Mouse (Mus musculus) heart, postnatal 4 days (tissue): ENCODE data around the gene Chic1. TPM values are rescaled to one million over a fixed set of nuclear protein-coding genes. Genes with fewer than 3 reads are reported as not detected.

Experiments used
- DNase-seq: peaks from one replicate; pipeline ENCODE4 v3.0.0; 2021
- total RNA-seq, 2 experiments: library from RNA; stranded (reverse); gene quantifications; 2 replicates each; pipeline ENCODE4 v1.2.3; 2021

Gene Chic1
- total RNA-seq: 1 to 10 TPM; 1.6 TPM

DNA sequence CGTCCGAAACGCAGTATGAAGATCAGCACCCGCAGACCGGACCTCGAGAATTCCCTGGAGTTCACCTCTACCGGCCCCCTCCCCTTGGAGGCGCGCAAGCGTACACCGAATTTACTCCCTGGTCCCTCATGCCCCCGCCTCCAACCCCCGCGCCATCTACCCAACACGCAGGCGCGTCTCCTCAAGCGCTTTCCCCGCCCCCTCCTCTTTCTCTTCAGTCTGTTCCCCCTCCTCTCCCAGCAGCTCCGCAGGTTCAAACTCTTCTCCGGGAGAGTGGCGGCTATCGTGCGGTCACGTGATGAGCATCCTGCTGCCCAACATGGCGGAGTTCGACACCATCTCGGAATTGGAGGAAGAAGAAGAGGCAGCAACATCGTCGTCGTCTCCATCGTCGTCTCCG, at the start of gene Chic1:
Gene Chic1, plus strand, starts transcription at position 190 of the 400 bp plus-strand sequence.
- peak; percentile 76 for DNase-seq

DNA sequence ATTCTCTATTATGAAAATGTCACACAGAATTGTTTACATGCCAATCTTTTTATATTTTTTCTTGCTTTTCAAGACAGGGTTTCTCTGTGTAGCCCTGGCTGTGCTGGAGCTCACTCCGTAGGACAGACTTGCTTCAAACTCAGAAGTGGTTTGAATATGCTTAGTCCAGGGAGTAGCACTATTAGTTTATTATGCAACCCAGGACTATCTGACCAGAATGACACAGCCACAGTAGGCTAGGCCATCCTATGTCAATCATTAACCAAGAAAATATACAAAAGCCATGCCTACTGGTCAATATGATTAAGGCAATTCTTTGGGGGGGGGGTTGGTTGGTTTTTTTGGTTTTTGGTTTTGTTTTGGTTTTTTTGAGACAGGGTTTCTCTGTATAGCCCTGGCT, 48.0 kb upstream of the Chic1 start:
- no peak for DNase-seq

DNA sequence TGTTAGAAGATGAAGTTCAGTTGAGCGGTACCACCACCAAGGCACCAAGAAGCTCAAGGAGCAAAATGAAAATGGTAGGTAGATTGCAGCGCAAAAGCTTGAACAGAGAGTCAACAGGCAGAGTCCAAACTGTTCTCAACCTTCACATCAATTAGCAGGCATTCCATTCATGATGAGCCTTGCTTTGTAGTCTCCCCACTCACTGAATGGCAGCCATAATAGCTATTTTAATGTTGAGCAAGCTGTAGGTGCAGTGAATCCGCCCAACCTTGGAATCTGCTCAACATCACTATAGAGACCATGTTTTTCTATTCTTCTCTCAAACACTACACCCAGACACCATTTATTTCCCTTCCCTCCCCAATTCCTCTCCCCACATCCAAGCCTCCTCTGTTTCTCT, 44.6 kb upstream of the Chic1 start:
- DNase-seq: no peak

DNA sequence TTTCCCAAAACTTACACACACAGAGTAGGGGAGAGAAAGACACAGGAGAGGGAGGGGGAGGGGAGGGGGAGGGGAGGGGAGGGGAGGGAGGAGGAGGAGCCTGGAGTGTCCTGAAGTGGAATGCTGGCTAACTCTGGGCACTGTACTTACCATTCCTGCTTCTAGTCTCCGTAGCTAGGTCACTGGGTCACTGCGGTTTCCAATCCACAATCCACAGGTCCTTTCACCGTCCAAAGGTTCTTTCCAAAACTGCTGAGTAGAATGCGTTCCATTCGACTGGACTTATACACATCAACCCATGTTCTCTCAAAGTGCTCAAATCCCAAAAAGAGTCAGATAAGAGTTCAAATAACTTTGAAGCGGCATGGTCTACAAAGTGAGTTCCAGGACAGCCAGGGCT, 42.1 kb upstream of the Chic1 start:
- no peak for DNase-seq

DNA sequence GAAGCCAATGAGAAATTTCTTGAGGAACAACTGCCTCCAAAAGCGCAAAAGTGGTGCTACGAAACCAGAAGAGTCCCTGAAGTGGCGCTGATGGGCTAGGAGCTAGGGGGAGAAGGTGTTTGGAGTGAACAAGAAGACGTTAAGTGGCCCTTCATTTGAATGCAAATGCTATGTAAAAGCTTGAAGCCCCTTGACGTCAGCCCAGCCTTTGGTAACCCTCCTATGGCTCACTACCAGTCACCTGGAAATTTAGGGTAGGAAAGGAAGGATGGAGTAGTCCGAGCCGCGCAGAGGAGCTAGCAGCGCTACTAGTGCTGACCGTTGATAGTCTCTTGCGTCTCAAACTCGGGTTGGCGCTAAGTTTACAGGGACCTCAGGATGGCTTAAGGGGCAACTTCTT, 35.1 kb upstream of the Chic1 start, which contains the start of gene Cdx4:
Gene Cdx4, plus strand, starts transcription at position 253 of the 400 bp plus-strand sequence.
- DNase-seq: no peak

DNA sequence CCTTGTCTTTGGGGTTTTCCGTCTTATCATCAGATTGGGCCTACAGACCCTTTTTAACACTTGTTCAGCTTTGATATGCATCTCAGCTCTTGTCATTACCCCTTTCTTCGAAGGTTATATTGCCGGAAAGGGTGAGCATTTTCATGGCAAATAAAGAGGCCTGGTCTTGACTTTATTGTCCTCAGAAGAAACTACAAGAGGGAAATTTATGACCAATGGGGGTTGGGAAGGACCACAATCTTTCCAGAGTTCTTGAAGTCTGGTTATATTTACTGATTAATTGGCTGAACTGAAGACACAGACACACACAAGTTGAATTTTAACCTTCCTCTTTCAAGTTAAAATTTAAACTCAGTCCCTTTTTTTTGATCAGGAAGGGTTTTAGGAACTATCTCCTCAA, 30.4 kb upstream of the Chic1 start:
- no peak for DNase-seq

DNA sequence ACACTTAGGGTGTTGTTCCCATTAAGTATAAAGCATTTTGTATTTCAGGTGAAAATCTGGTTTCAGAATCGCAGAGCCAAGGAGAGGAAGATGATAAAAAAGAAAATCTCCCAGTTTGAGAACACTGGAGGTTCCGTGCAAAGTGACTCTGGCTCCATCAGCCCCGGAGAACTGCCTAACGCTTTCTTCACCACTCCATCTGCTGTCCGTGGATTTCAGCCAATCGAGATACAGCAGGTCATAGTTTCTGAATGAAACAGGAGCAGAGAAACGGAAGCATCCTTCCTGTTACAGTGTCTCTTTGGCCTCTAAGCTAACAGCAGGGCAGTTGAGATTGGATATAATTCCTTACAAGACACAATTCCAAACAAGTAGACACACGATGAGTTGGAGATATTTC, 26.9 kb upstream of the Chic1 start:
- no peak for DNase-seq

DNA sequence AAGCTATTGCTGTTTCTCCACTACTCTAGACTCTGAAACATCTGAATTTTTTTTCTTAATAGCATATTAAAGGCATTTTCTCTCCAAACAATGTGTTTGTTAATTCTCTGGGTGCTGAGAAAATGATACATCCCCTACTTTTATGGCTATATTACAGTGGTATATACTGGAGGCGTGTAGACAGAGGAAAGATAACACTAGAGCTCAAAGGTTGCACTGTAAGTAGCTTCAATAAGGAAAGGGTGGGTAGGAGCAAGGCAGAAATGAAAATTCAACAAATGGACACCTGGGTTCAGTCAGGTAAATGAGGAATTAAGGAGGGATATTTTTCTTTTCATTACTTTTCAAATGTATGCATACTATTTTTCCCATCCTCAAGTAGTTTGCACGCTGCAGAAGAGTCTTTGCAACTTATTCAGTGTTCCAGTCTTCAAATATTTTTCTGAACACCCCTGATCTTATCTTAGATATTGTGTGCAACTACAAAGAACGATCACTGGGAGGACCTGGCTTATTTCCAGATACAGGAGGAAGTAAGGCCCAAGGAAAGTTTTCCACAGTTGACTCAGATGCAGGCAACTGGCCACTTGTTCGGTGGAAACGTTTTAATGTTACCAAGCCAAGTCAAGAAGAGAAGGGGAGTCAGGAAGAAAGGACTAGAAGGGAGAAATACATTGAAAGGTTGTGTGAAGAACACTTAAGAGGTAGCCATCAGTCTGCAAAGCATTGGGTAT, 25.0 kb upstream of the Chic1 start:
- no peak for DNase-seq

DNA sequence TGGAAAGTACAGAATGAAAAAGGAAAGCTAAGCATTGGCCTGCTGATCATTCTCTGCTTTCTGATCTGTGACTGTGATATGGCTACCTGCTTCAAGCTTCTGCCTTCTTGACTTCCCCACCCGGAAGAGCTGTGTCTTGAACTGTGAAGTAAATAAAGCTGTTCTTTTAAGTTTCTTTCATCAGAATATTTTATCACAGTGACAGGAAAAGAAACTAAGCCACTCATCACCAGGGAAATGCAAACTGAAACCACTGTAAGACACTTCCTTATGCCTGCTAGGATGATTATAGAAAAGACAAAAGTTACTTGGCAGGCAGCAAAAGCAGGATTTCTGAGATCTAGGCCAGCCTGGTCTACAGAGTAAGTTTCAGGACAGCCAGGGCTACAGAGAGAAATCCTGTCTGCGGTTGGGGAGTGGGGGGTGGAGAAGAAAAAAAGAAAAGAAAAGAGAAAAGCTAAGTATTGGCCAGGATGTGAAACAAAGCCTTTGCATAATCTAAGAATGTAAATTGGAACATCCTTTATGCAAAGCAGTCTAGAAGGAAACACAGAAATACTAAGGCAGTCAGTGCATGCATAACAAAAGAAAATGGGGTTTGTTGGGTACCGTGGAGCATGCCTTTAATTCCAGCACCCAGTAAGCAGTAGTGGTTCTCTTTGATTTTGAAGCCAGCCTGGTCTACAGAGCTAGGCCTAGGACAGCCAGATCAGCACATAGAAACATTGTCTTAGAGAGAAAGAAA, 14.7 kb upstream of the Chic1 start:
- DNase-seq: no peak

DNA sequence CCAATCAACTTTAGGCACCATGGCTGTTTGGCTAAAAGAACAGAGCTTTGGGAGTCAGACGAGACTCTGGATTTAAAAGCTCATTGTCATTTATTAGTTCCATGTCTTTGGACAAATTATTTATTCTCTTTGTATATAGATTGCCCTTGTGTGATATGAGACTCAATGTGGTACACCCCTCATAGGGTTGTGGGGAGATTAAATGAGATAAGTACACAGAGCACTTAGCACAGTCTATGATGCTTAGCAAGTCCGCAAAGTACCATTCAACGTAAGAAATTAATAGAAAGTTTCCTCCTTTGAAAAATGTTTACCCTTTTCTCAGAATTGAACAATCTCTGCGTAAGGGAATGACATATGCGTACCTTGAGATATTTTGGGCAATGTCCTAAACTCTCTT, 492 bp upstream of the Chic1 start:
- DNase-seq: no peak

DNA sequence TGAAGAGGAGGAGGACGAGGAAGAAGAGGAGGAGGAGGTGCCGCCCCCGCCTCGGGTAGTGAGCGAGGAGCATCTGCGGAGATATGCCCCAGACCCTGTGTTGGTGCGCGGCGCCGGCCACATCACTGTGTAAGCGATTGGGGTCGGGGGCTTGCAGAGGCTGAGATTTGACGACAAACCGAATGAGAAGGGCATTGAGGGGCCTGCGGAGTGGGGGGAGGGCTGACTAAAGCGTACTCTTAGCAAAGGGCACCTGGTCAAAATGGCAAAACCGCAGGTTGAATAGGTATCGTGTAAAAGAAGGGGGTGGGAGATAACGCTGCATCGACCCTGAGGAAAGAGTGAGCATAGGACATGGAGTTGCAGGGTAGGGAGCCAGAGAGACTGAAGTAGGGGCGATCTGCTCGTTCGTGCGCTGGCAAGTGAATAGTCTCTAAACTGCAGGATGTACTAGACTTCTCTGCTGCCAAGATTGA, 523 bp downstream of the Chic1 start:
- DNase-seq: no peak

DNA sequence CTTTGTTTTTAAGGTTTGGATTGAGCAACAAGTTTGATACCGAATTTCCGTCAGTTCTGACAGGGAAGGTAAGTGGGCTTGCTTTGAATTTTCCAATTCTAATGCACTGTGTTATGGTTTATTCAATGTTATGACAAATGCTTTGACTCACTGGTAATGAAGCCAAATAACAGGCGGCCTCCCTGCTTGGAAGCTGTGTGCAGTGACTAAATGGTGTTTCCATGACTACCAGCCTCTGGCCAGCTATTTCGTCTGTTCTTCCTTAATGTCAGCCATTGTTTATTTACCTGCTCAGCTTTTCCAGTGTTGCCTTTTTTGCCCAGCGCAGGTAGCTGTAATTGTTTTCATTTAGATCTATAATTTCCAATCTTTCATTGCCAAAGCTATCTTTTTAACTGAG, 9.9 kb downstream of the Chic1 start:
- no peak for DNase-seq

DNA sequence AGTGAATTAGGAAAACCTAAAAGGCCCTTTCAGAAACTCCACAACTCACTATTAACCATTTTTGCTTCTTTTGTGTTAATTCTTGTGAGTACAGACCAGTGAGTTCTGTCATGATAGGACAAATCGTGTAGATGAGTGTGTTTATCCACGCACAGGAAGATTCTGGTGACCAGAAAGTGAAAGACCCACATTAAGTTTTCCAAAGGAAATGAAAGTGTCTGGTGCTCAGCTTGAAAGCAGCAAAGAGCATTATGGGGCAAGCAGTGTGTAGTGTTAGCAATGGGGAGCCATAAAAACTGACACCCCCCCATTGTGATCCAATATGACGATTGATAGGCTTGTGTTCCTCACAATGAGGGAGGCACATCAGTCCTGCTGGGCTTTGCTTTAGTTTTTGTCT, 12.4 kb downstream of the Chic1 start:
- DNase-seq: no peak

DNA sequence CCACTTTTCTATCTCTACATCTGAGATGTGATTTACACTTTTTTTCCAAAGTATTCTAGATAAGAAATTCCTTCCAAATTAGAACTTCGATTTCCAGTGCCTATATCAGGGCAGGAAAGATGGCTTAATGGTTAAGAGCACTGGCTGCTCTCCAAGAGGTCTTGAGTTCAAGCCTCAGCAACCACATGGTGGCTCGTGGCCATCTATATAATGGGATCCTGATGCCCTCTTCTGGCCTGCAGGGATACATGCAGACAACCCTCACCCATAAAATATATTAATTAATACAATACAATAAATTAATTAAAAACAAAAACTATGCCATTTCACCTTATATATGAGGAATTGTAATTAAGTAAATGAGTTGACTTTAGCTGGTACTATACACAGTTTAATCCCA, 14.9 kb downstream of the Chic1 start:
- no peak for DNase-seq

DNA sequence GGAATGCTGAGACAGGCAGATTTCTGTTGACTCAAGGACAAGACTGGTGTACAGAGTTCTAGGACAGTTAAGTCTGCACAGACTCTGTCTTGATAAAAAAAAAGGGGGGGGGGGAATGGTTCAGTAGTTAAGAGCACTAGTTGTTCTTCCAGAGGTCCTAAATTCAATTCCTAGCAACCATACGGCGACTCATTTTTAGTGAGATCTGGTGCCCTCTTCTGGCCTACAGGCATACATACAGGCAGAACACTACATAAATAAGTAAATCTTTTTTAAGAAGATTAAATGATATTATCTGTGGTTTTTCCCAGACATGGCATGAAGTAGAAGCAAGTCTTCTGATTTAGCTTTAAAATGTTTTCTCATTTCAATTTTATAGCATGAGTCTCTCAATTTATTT, 15.4 kb downstream of the Chic1 start:
- DNase-seq: no peak

DNA sequence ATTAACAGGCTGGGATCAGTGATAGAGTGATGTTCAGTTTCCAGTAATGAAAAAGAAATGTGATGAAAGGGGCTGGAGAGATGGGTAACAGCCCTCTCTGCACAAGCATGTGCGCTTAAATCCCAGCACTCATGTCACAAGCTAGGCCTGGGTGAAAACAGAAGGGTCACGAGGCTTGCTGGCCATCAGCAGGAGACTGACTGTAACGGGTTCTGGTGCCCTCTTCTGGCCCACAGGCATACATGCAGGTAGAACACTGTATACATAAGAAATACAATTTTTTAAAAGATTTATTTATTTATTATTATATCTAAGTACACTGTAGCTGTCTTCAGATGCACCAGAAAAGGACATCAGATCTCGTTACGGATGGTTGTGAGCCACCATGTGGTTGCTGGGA, 18.0 kb downstream of the Chic1 start:
- peak; percentile 9 for DNase-seq

DNA sequence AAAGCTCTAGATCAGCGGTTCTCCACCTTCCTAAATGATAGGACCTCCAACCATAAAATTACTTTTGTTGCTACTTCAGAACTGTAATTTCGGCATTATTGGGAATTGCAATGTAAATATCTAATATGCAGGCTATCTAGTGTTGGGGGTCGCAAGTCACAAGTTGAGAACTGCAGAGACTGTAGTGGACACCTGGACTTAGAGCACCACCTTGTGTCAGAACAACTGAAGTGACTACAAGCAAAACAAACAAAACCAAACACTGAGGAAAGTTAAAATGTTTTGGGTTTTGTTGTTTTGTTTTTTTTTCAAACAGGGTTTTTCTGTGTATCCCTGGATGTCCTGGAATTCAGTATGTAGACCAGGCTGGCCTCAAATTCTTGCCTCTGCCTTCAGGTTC, 28.3 kb downstream of the Chic1 start:
- no peak for DNase-seq

DNA sequence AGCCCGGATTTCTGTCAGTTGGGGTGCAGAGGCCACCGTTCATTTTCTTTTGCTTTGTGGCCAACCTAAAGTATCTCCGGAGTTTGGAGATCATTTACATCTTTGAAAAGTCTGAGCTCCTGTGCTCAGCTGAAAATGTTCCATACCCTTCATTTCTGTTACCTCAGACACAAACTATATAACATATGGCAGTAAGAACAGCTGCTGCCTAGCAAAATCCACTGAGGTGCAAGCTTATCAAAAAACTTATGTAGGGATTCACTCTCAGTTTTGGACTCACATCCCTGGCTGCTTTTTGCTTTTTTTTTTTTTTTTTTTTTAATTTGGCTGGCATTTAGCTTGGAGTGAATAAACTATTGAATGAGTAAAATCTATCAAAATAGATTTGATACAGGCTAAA, 31.9 kb downstream of the Chic1 start:
- DNase-seq: no peak

DNA sequence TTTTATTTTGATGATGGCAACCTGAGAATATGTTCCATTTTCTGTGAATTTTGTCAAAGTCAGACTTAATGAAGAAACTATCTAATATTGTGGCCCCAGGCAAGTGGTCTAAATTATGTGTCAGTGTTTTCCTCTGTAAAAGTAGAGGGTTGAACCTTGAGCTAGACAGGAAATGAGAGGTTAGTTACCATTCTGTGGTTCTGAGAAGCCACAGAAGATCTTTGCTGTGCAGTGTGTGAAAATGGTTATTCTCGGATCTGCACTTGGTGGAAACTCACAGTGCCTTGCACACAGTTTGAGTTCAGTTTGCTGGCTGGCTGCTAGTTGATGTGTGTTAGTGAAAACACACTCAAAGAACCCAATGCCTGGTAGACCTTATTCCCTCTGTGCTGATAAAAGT, 37.6 kb downstream of the Chic1 start:
- no peak for DNase-seq

DNA sequence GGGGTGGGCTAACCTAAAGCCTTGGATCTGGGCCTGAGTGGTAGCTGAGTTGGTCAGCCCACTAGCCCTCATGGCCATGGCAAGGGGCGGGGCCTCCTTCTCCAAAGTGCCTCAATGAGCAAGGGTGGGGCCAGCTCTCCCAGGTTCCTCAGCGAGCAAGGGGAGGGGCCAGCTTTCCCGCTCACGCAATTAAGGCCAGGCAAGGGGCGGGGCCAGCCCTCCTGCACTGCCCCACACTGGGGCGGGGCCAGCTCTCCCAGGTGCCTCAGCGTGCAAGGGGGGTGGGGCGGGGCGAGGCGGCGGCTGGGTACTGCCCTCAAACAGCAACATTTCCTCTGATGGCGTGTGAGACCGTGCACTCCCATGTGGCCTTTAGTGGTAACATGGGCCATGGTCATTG, 48.7 kb downstream of the Chic1 start:
- DNase-seq: no peak

DNA sequence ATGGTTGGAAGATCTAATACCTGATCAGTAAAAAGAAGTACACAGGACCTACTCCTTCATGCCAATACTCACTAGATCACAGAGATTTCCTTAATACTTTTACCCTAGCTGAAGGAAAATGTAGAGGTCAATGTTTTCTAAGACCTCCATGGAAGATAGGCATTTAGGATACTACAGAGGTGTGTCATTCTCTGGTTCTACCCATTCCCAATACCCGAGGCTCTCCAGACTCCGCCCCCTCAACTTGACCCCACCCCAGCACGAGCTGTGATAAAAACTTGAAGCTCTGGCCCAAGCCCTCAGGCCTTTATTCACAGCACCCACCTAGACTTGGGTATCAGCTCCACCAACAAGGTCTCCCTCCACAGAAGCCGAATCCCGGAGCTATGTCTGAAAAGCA, 57.9 kb downstream of the Chic1 start, which contains the start of gene Tsx:
Gene Tsx, plus strand, starts transcription at position 301 of the 400 bp plus-strand sequence.
- DNase-seq: no peak

DNA sequence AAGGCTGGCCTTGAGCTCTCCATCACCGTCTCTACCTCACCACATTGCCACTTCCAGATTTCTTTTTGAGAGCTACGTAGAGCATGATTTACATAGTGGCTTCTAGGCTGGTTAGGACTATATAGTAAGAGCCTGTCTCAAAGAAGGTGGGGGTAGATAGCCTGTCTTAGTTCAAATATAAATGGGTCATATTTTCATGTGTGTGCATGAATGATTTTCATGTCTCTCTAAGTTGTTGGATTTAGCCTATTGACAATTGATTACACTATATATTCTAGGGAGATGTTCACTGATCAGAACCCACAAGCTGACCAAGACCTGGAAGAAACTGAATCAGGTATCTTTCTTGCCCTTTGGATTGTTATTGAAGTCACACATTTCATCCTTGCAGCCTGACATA, 65.4 kb downstream of the Chic1 start, which contains the start of gene Gm26992:
Gene Gm26992, plus strand, starts transcription at position 301 of the 400 bp plus-strand sequence.
- no peak for DNase-seq

DNA sequence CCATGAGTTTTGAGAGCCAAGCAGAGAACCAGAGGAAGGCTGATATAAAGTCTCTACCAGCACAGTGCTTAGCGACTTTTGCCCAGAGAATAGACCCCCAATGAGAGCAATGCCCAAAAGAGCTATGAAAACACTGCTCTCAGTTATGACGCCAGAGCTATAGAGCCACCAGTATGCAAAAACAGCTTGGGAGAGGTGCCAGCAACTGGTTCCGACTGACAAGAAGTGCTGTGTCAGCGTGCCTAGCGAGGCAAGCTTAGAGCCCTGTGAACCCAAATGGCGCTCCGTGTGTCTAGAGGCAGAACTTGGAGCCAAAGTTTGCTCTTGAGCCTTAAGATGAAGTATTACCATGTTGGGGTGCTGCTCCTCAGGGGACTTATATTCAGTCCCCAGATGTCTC, 71.4 kb downstream of the Chic1 start:
- DNase-seq: no peak

DNA sequence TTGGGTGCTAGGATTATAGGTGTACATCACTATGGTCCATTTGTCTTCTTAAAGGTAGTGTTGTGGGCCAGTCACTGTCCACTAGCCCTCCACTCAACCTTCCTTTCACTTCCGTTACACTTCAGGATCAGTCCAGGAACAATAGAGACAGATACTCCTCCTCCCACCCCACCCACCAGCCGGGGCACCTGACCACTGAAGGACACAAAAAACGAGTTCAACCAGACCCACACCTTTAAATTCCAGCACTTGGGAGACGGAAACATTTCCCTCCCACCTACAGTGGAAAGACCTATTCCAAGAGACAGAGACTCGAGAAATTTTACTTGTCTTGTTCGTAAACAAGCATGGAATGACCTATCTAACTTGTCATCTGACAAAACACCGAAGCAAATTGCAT, 76.0 kb downstream of the Chic1 start:
- no peak for DNase-seq
